Mouse (Mus musculus) CD4-positive, CD25-positive, alpha-beta regulatory T cell, adult 2 months (primary cell): Measurements from ENCODE around the gene Plau.
A peak's percentile ranks its signal among the peaks of the same experiment; 100 is the strongest.

Source experiments
- DNase-seq: peaks from one replicate; pipeline ENCODE4 v3.0.0-alpha.2; 2012; ENCODE audit warnings: low read depth, low spot score

The Plau gene

DNA sequence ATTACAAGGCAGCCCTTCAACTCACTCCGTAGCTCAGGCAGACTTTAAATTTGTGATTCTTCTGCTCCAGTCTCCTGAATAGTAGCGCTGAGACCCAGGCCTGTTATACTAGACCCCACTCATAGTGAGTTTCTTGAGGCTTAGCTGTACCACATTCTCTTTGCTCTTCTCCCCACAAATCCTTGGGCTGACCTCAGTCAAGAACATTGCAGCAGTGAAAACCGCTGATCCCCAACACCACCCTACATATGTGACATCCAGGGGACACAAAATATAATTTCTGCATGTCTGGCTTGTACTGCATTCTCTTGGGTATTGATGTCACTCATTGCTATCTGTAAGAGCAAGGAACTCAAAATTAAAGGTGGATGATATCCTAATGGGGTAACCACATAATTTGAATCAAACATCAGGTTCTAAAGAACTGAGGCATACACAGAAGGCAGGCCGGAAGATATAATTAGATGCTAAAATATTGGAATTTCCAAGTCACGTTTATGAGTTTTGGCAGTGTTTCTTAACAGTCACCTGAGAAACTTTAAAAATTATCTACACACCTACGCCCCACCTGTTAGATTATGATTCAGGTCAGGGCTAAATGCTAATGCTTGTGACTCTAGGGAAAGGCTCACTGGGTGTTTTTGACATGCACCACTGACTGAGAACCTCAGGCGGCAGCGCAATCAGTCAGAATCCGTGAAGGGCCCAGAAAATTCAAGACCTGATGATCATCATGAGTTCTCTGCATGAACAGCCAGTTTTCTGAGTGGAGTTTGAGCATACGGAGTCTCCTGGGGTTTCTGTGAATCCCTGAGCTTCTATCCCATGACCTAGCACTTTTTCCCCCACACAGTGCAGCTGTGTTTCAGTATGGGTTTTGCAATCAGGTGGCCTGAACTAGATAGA lies 8.5 kb downstream of the Plau start:
- no peak for DNase-seq

DNA sequence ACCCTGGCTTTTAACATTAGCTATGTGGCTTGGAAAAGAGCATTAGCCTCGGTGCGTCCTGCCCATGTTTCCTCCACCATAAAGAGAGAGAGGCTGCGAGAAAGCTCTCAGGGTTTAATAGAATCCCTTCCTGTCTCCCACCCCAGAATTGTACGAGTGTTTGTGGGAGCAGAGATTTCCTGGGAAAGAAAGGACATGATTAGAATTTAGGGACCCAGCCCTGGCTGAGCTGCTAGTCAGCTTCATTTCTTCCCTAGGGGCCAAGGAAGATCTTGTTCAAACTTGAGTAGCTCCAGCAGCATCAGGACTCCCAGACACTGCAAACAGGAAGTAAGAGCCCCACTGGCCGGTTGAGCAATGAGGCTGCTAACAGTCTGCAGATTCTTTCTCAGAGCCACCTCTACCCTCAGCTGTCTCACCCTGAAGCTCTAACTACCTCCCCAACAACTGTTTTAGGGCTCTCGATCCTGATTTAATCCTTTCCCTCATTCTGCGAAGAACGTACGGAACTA lies 9.2 kb downstream of the Plau start:
- DNase-seq: peak; percentile 56

DNA sequence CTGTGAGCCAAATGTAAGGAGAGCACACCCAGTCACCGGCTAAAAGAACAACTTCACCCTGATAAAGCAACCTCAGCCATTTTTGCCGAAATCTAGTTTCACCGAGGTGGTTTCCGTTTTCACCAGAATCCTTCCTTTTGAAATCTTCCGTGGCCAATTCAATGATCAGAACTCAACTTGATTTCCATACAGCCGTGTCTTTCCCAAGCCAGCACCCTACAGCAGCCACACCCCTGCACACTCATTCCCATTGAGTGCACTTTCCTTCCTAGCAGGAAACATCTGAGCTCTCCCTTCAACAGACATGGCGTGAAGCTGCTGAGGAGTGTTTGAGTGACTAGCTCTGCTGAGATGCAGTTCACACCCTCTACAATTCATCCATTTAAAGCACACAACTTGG lies 9.8 kb downstream of the Plau start:
- DNase-seq: no peak

DNA sequence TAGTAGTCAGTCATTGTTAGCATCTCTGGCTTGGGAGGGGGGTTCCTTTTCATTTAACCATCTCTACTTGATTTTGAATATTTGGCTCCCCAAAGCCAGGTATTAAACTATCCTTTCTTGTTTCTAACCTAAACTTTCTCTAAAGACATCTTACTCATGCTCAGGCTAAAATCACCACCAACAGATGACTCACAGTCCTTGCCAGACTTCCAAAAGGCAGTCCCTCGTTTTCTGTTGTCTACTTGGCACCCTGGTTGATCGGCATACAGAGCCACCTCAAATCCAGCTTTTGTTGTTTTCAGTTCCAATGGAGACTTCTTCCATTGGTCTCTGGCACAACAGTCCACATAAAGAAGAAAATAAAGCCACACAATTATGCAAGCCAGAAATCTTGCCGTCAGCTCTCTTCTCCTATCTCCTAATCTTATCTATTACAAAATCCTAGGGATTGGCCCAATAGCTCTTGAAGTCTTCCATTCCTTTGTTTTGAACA lies 11.2 kb downstream of the Plau start:
- DNase-seq: no peak

DNA sequence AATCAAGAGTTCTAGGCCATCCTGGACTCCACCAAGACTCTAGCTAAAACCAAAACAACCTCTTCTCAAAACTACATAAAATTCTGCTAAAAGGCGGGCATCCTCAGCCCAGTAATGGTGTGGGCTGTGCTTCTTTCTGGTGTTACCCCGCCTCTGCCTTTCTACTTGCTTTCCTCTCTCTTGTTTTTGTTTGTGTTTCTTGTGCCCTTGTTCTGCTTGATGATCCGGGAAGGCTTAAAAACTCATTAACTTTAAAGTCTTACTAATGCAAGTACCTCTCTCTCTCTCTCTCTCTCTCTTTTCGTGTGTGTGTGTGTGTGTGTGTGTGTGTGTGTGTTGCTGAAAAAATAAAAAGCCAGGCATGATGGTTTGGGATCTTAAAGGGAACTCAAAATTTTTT lies 13.3 kb downstream of the Plau start:
- no peak for DNase-seq

DNA sequence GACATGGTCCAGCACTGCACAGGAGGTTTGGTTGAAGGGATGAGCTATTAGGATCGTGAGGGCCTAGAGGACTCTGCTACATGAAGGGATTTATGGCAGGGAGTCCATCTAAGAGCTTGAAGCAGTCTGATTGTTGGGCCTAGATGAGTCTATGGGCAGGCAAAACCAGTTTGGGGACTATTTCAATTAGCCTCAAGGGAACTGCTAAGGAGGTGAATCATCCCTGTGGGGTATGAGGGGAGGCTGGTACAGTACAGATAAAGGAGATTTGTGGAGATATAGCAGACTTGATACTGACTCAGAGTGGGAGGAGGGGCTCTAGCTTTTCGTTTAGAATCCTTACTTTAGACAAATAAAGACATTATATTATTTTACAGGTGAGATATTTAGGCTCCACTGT lies 14.0 kb downstream of the Plau start:
- no peak for DNase-seq

DNA sequence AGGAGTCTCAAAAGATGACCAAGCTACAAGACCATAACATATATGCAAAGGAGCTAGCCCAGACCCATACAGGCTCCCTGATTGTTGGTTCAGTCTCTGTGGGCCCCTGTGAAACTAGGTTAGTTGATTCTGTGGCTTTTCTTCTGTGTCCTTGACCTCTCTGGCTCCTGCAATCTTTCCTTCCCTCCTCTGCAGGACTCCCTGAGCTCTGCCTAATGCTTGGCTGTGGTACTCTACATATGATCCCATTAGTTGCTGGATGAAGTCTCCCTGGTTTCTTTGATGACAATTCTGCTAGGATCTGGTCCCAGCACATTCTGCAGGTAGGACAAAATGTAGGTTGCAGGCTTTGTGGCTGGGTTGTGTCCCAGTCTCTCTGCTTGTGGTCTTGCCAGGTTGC lies 15.3 kb downstream of the Plau start:
- DNase-seq: no peak

DNA sequence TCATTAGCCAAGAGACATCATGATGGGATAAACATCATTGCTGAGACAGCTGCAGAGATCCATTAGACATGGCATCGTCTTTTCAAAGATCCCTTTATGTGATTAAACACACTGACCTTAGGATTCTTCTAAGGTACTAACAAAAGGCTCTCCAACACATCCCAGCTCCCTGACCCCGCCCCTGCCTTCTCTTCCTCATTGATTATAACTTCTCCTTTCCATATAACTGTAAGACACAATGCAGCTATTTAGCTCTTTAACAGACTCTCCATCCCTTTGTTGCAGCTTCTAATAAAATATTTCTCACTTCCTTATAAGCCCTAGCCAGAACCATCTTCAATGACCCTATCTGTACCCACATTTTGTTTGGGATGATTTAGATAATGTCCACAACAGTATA lies 24.7 kb downstream of the Plau start:
- DNase-seq: no peak

DNA sequence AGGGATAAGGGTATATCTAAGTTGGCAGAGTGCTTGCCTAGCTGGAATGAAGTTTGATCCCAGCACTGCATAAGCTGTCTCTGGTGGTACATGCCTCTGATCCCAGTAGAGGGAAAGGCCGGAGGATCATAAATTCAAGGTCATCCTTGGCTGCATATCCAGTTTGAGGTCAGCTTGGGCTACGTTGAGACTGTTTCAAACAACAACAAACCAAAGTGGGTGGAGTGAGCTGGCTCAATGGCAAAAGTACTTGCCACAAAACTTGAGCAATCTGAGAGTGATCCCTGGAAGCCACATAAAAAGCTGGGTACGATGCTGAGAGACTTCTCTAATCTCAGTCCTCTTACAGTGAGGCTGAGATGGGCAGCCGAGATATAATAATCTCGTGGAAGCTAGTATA lies 25.1 kb downstream of the Plau start:
- DNase-seq: no peak

DNA sequence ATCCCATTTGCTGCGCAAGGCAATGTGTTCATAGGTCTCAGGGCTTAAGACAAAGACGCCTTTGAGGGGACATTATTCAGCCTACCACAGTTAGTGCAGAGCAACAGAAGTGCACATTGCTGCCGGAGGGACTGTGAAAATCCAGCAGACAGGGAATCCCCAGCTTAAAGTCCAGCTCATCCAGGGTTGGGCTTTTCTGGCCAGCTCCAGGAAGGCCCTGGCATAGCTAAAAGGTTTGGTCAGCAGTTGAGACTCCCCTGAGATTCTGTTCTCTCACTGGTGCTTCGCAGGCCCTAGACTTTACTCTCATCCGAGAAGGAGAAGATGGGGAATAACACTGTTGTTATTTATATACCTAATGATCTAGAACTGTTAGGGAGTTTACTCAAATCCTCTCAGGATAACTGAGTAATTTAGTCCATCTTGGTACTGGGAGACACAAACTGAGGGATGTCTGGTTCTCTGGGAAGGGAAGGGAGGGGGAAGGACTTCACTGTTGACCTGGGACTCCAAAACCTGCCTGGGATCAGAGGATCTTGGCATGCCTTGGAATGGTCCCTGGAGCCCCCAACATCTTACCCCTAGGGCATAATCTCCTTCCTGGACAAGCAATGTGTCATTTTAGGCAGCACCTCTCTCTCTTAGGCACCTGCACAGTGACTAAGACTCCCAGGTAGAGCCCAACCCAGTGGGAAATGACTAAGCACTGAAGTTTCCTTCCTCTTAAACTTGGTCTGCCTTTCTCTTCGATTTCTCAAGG lies 27.0 kb downstream of the Plau start:
- DNase-seq: no peak

DNA sequence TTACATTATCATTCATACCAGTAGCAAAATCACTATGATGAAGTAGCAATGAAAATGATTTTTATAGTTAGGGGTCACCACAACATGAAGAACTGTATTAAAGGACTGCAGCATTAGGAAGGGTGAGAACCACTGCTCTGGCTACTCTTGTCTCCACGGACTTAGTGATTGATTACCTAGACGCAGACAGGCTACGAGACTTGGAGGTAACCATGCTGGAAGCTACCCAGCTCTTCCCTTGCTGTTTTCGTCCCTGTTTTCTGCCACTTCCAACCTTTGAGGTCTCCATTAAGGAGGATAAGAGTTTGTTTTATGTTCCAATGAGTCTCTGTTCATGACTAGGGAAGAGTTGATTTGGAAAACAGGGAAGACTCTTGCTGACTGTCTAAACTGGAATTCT lies 27.7 kb downstream of the Plau start:
- no peak for DNase-seq

DNA sequence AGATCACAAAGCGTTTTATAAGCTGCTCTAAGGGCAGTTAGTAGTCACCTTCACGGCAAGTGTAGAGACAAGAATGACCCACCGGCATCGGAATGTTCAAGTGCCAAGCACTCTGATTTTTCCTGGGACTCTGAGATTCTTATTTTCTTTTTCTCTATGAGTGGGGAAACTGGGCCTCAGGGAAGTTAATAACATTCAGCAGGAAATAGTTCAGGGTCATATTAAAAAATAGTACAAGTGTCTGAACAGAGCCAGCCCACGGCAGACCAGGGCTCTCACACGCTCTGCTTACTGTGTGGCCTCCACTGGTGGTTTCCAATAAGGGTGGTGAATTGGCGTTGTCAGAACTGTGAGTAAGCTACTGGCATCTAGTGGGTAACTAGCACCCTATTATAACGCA lies 29.1 kb downstream of the Plau start:
- no peak for DNase-seq

DNA sequence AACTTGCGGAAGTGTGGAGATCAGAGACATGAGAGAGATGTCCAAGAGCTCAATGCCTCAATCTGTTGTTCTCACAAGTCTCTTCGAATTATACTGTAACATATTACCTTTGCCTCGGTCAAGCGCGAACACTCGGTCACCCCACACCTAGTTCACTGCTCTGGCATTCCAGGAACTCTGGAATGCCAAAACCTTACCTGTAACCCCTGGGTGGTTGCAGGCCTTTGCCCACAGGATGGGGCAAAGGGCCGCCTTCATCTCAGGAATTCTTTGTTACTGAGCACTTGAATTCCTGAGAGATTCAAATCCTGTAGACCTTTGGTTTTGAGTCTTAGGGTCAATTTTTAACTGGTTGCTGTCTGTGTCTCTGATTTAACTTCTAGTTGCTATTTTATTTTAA lies 29.9 kb downstream of the Plau start:
- DNase-seq: no peak

DNA sequence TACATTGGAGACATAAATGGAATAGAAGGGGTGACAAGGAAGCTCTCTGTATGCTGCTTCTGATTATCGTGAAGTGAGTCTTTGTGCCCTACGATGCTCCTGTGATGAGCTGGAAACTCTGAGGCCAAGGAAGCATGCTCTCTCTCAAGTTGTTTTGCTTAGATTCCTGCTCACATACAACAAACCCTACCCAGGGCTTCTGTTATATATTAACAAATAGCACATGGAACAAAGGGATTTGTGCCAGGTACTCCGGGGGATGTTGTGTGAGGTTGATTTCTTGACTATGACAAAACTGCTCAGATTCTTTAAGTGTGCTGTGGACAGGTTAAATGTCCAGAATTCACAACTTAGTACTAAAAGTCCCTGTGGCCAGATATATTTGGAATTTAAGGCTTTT lies 33.6 kb downstream of the Plau start:
- no peak for DNase-seq

DNA sequence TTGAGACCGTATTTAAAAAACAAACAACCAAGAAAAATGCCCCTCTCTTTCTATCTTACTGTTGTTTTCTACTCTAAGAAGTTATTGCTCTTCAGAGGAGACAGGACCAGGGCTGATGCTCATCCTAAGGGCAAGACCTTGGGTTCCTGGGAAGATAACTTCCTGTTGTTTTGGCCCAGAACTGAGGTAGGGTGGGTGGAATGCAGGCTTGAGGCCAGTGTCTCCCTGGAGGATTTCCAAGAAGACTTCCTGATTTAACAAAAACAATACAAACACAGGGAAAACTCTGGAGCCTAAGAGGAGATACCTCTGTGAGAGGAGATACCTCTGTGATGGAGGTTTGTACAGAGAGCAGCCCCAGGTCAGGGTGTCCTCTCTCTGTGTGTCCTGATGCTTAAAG lies 35.0 kb downstream of the Plau start:
- DNase-seq: no peak

DNA sequence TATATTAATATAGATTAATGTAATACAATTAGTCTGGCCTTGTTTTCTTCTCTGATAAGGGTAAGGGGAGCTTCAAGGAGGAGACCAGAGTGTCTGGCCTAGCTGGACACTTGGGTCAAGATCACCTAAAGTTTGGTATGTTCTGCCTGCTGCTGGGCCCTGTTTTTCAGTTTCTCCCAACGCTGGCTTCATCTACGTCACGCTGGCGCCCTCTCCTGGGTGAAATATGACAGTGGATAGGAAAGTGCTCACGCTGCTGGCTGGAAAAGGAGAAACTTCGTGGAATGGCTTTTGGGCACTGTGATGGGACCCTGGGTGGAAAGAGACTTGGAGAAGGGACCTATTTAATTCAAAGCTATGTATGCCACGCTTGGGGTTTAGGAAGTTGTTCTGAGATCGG lies 36.8 kb downstream of the Plau start:
- peak; percentile 90 for DNase-seq

DNA sequence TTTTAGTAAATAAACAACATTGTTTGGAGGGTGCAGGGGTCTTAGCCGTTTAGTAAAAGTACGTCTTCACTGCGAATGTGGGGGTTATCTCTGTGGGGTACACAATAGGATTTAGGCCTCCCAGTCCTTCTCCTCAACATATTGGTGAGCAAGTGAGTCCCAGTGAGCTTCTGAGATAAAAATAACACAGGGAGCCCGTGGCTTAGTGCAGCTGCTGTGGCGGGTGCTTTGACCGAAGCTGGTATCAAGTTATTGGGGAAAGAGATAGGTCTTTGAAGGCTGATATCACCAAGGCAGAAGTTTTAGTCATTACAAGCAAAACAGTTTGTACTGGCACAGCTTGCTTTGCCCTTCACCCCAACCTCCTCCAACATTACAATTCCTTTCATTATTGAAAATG lies 37.5 kb downstream of the Plau start:
- DNase-seq: no peak

DNA sequence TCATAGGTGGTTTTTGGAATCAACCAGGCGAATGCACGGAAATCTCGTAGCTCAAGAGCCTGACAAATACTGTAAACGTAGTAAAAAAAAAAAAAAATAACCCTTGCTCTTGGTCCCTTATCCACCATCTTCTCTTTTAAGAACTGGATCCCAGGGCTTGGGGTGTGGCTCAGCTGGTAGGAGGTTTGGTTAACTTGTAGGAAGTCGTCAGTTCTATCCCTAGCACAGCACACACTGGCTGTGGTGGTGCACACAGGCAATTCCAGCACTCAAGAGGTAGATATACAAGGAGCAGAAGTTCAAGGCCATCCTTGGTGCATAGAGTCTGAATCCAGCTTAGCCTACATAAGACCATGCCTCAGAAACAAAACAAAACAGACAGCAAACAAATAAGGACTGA lies 48.2 kb downstream of the Plau start:
- DNase-seq: no peak

DNA sequence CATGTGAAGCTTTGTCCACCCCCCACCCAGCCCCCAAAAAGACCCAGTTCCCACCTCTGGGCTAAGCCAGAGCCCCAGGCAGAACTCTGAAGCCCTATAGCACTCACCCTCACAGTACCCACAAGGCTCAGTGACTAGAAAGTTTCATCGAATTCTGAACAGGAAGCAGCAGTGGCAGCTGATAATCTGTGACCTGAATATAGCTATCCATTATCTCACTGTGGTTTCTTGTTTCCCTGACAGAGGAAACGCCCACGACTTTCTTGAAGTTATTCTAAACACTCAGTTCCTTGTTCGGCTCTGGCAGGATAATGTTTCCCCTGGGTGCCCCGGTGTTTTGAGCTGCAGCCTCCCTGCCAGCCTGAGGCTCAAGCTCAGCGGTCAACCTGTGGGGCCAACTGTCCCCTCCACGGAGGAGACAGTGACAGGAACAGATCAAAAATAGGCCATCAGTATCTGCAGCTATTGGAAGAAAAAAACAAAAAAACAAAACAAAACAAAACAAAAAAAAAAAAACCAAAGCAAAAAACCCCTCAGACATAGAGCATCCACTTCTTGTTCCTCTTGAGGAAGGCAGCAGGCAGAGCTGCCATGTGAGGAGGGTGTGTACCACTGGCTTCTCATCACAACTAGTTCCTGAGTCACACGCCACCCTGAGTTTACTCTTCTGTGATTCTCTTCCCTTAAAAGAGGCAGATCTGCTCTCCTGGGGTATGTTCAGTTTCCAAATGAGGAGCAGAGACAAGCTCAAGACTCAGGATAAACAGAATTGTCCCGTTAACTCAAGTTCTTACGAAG lies 48.8 kb downstream of the Plau start:
- peak; percentile 83 for DNase-seq

DNA sequence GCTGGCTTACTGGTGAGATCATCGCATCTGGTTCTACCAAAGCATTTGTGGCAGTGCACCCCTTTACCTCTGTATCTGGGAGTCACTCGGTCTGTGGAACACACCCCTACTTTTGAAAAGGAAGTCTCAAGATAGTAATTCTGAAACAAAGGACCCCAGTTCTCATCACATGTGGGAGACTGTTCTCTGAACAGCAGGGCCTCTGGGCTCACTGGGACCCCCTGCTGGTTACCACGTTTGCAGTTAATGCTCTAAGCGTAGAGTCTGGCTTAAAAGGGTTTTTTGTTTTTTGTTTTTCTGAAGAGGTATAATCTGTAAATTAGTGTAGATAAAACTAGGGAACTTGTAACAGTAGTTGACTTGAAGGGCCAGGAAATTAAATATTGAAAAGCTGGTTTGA lies 49.8 kb downstream of the Plau start:
- DNase-seq: peak; percentile 78

DNA sequence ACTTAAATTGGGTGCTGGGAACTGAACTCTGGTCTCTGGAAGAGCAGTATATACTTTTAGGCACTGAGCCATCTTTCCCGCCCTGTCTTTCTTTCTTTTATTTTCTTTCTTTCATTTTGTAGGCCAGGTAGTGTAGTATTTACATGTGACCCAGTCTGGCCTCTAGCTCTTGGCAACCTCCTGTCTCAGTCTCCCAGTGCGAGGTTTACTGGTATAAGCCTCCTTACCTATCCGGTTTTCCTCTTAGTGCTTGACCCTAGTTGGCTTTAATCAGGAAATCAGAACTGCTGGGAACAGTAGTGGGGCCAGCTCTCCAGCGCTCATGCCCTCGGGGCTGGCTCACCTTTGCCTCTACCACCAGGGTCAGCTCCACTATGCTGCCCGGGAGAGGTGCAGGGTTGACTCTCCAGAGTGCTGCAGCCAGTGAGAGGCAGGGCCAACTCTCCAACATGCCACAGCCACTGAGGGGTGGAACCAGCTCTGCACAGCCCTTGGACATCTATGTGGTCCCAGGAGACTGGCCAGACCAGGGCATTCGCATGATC lies 51.2 kb downstream of the Plau start:
- DNase-seq: no peak
